Mouse (Mus musculus) embryonic facial prominence, embryonic 14.5 days (tissue): ENCODE measurements around the gene Lrrc4b. TPM values are rescaled to one million over a fixed set of nuclear protein-coding genes. Genes with fewer than 3 reads are reported as not detected.

Experiments
- ATAC-seq: fragments of 200-750 bp; cut with Nextera tagmentation; 2 replicates; pipeline ENCODE4 v1.8.0; 2017; ENCODE audit warnings: low read depth, moderate number of reproducible peaks, moderate TSS enrichment
- DNase-seq: peaks from one replicate; pipeline ENCODE4 v3.0.0-alpha.2; 2015; ENCODE audit warnings: low spot score
- H3K27ac ChIP-seq: fragments of 300-500 bp; sonication (generic); replicated peaks from 2 replicates; pipeline ENCODE4 v1.5.1; 2014; ENCODE audit warnings: low read depth, mild to moderate bottlenecking, low read length, moderate library complexity
- H3K27me3 ChIP-seq: fragments of 300-500 bp; sonication (generic); replicated peaks from 2 replicates; pipeline ENCODE4 v1.6.1; 2014; ENCODE audit warnings: low read length; ENCODE audit not compliant: control insufficient read depth, insufficient read depth
- H3K36me3 ChIP-seq: fragments of 300-500 bp; sonication (generic); 2 replicates; pipeline ENCODE4 v1.6.1; 2014; ENCODE audit warnings: low read length, mixed read lengths; ENCODE audit not compliant: control insufficient read depth, insufficient read depth
- H3K4me1 ChIP-seq: fragments of 300-500 bp; sonication (generic); 2 replicates; pipeline ENCODE4 v1.6.1; 2014; ENCODE audit warnings: antibody characterized with exemption, low read length; ENCODE audit not compliant: control insufficient read depth, insufficient read depth
- H3K4me2 ChIP-seq: fragments of 300-500 bp; sonication (generic); 2 replicates; pipeline ENCODE4 v1.6.1; 2014; ENCODE audit warnings: low read depth, mild to moderate bottlenecking, low read length, moderate library complexity, mixed read lengths
- H3K4me3 ChIP-seq: fragments of 300-500 bp; sonication (generic); 2 replicates; pipeline ENCODE4 v1.5.1; 2014; ENCODE audit warnings: low read depth, mild to moderate bottlenecking, low read length
- H3K9ac ChIP-seq: fragments of 300-500 bp; sonication (generic); 2 replicates; pipeline ENCODE4 v1.6.1; 2014; ENCODE audit warnings: low read depth, mild to moderate bottlenecking, low read length, moderate library complexity, mixed read lengths
- H3K9me3 ChIP-seq: fragments of 300-500 bp; sonication (generic); 2 replicates; pipeline ENCODE4 v1.6.1; 2016; ENCODE audit warnings: low read length; ENCODE audit not compliant: control insufficient read depth
- WGBS: fragments of 180-500 bp; shearing (Covaris S2); extraction: QIAGEN DNeasy Blood & Tissue Kit; methylation state at CpG from one replicate; pipeline ENCODE4 v1.1.7; 2014; 5-methylcytosine and 5-hydroxymethylcytosine counted together
- polyA plus RNA-seq: library from polyadenylated mRNA; unstranded; fragments of >200 nt; fragmentation: Nextera tagmentation; extraction: Ambion mirVana; gene quantifications from 2 replicates; pipeline ENCODE4 v1.2.1, GENCODE M21; 2014

Gene Lrrc4b
- polyA plus RNA-seq, 1 experiment from 2014 or later = 2.1 TPM

DNA sequence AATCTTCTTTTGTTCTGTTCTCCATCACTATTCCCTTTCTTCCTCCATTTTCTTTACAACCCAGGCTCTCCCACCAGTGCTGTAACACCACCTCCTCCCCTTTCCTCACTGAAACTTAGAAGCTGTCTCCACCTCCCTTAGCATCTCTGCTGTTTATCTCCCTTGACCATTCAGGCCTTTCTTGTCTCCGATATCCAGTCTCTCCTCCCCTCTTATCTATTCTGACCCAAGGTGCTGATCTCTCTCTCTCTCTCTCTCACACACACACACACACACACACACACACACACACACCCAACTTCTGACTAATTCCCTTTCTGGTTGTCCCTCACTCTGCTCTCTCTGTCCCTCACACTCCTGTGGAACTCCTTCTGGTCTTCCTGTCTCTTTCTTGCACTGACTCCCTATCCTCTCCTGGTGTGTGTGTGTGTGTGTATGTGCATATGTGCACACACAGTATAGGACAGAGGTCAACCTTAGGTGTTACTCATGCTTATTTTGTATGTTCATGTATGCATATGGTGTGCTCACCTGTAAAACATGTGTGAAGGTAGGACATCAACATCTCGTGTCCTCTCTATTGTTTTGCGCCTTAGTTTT lies 54.1 kb downstream of the Lrrc4b start:
- no peak overlapping the region for H3K4me3 ChIP-seq
- H3K4me1 ChIP-seq = no peaks in the 10 kb centered on the region
- no peaks in the 10 kb centered on the region for H3K36me3 ChIP-seq
- no peak overlapping the region for H3K27ac ChIP-seq
- ATAC-seq = no peak
- H3K27me3 ChIP-seq = peaks cover 24% of the 10 kb centered on the region
- H3K4me2 ChIP-seq = no peak overlapping the region
- WGBS = 74% methylated on average over 3 of the region's 3 CpGs
- H3K9ac ChIP-seq = no peak overlapping the region
- H3K9me3 ChIP-seq = no peaks in the 10 kb centered on the region
- no peak for DNase-seq

DNA sequence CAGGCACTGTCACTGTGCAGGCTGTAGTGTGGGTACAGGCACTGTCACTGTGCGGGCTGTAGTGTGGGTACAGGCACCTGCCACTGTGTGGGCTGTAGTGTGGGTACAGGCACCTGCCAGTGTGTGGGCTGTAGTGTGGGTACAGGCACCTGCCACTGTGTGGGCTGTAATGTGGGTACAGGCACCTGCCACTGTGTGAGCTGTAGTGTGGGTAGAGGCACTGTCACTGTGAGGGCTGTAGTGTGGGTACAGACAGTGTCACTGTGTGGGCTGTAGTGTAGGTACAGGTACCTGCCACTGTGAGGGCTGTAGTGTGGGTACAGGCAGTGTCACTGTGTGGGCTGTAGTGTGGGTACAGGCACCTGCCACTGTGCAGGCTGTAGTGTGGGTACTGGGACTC lies 55.3 kb downstream of the Lrrc4b start:
- Histone ChIP-seq H3K4me1 (no peaks in the 10 kb centered on the region), H3K36me3 (peaks cover 9% of the 10 kb centered on the region; the same call in 1 of the 2 replicates), H3K4me3 (no peak overlapping the region), H3K9me3 (no peaks in the 10 kb centered on the region), H3K27me3 (peaks cover 17% of the 10 kb centered on the region), H3K4me2 (no peak overlapping the region), H3K9ac (no peak overlapping the region), H3K27ac (no peak overlapping the region)
- no peak for ATAC-seq
- WGBS = 100% methylated on average over 1 of the region's 1 CpGs
- DNase-seq = no peak

DNA sequence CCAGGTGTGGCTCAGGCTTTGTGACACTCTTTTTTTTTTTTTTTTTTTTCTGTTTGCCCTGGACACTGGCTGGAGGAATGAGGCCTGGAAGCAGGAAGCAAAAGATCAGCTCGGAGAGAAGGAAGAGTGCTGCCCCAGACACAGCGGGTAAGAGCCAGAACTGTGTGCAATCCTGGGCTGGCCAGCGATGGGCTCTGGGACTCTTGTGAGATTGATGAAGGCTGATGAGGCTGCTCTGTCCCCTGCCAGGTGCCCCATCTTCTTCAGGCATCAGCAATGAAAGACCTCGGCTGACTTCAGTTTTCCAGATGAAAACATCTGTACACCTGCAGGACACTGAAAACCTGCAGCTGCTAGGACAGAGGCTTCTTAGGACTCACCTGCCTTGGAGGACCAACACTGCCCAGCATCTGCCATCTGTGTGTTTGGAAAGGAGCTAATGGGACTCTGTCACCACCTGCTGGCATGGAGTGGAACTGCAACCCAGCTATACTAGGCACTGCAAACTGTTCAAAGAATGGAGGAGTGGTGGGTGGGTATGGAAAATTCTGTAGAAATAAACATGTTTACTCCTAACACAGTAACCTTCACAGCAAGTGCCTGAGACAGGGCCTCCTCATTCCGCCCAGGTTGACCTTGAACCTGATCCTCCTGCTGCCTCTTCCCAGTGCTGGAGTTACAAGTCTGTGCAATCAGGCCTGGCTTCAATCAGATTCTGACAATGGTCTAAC lies 56.2 kb downstream of the Lrrc4b start:
- peak; percentile 68 for DNase-seq
- peak; percentile 66; the same call in 1 of the 2 replicates for ATAC-seq
- H3K4me3 ChIP-seq = no peak overlapping the region
- H3K36me3 ChIP-seq = peaks cover 11% of the 10 kb centered on the region; the same call in 1 of the 2 replicates
- WGBS = 42% methylated on average over 5 of the region's 5 CpGs
- H3K9ac ChIP-seq = no peak overlapping the region
- no peak overlapping the region for H3K27ac ChIP-seq
- H3K9me3 ChIP-seq = no peaks in the 10 kb centered on the region
- peaks cover 12% of the 10 kb centered on the region for H3K27me3 ChIP-seq
- no peak overlapping the region for H3K4me2 ChIP-seq
- H3K4me1 ChIP-seq = no peaks in the 10 kb centered on the region

DNA sequence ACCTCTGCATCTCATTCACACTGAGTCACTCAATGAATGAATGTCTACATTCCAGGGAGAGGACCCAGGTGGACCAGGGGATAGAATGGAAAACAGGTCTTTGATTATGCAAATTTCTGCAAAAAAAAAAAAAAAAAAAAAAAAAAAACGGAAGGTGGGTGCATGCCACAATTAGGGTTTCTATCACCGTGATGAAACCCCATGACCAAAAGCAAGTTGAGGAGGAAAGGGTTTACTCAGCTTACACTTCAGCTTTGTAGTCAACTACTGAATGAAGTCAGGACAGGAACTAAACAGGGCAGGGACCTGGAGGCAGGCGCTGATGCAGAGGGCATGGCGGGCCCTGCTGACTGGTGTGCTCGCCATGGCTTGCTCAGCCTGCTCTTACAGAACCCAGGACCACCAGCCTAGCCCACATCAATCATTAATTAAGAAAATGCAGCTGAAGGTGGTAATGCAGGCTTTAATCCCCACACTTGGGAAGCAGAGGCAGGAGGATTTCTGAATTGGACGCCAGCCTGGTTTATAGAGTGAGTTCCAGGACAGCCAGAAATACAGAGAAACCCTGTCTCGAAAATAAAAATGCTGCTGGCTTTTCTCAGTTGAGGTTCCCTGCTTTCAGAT lies 56.9 kb downstream of the Lrrc4b start:
- H3K4me2 ChIP-seq = no peak overlapping the region
- no peak overlapping the region for H3K4me3 ChIP-seq
- DNase-seq = no peak
- ATAC-seq = no peak
- H3K4me1 ChIP-seq = no peaks in the 10 kb centered on the region
- WGBS = 76% methylated on average over 6 of the region's 7 CpGs
- 0 out of 2 replicates have a peak, but pooled peaks cover 6% of the 10 kb centered on the region for H3K27me3 ChIP-seq
- peaks cover 16% of the 10 kb centered on the region for H3K36me3 ChIP-seq
- H3K27ac ChIP-seq = no peak overlapping the region
- H3K9ac ChIP-seq = no peak overlapping the region
- no peaks in the 10 kb centered on the region for H3K9me3 ChIP-seq

DNA sequence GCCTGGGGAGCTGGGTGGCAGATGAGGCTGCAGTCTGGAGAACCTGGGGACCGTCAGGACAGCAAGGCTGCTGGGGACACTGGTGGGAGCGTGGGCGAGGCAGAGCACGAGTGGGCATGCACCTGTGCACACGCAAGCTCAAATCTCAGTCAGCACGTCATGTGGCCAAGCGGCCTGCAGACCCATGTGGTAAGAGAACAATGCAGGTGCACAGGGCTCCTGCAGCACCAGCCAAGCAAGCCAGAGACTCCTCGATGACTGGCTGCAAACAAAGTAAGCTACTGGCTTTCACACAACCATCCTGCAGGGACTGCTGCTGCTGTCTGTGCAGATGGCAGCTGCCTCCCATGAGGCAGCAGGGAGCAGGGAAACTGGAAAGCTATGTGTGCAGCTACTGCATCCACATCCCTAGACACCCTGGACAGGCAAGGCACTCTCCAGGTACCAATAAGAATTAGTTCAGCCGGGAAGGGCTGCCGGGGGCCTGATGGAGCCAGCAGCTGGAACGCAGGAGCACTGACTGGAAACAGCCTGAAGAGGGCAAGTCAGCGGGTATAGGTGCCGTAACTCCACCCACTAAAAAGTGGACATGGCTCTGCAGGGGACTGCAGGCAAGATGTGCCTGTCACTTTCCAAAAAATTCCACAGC lies 58.2 kb downstream of the Lrrc4b start:
- no peak overlapping the region for H3K9ac ChIP-seq

DNA sequence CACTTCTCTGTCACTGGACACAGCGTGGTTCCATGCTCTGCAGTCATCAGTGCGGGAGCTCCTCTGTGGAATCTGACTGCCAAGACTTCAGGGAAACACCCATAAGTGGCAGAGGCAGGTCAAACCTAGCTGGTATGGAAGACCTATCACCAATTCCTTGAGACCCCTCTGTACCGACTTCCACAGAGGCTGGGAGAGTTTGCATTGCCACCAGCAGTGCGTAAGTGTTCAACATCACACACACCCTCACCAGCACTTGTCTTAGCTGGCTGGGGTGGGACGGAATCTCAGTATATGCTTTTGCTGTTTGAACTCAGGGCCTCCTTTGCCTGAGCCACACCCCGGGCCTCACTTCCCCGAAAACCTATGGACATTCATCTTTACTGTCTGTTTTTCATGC lies 59.1 kb downstream of the Lrrc4b start:
- H3K4me2 ChIP-seq = no peak overlapping the region
- peaks cover 38% of the 10 kb centered on the region for H3K36me3 ChIP-seq
- H3K27ac ChIP-seq = no peak overlapping the region
- no peak overlapping the region for H3K4me3 ChIP-seq
- DNase-seq (no peak), ATAC-seq (no peak)
- no peak overlapping the region for H3K9ac ChIP-seq
- no peaks in the 10 kb centered on the region for H3K9me3 ChIP-seq
- no peaks in the 10 kb centered on the region for H3K27me3 ChIP-seq
- 93% methylated on average over 7 of the region's 7 CpGs for WGBS
- no peaks in the 10 kb centered on the region for H3K4me1 ChIP-seq

More for the DNA sequence above, 58.2 kb downstream of the Lrrc4b start:
- H3K27ac ChIP-seq = no peak overlapping the region
- ATAC-seq (0 out of 2 replicates have a peak, but pooled peaks have one; percentile 6), DNase-seq (no peak)
- H3K36me3 ChIP-seq = peaks cover 29% of the 10 kb centered on the region
- 0 out of 2 replicates have a peak, but pooled peaks cover 4% of the 10 kb centered on the region for H3K27me3 ChIP-seq
- no peaks in the 10 kb centered on the region for H3K9me3 ChIP-seq
- H3K4me3 ChIP-seq = no peak overlapping the region
- no peak overlapping the region for H3K4me2 ChIP-seq
- 61% methylated on average over 13 of the region's 13 CpGs for WGBS
- no peaks in the 10 kb centered on the region for H3K4me1 ChIP-seq

DNA sequence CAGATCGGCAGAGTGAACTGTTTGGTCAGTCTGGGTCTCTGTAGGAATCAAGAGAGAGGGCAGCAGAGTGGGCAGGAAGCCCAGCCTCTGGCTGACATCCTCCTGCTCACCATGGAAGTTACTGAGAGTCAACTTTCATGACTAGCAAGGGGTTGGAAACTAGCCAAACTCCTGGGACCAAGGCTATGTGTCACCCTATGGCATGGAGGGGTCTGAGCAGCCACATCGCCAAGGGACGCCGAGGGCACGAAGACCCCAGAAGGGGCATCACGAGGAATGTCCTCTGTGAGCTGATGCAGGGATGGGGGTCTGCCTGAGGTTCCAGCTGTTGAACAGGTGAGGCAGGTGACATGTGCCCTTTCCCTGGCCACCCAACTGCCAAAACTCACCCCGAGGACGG lies 59.7 kb downstream of the Lrrc4b start:
- 91% methylated on average over 8 of the region's 8 CpGs for WGBS
- peaks cover 44% of the 10 kb centered on the region for H3K36me3 ChIP-seq
- no peak overlapping the region for H3K27ac ChIP-seq

DNA sequence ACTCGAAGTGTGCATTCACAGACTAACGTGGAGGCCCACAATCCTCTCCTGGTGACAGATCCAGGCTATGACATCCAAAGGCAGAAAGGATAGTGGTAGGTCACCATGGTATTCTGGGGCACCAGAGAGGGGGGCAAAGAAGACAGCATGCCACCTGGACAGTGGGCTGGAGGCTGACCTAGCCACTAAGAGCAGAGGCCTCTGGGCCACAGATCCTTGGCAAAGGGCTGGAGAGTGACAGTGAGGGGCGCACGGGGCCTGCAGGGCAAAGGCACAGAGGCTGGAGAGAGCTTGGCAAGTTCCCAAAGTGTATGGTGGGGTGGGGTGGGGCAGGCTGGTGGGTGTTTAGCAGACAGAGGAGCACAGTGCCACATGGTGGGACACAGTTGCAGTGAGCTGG lies 61.5 kb downstream of the Lrrc4b start:
- H3K4me2 ChIP-seq = no peak overlapping the region
- DNase-seq (no peak), ATAC-seq (no peak)
- no peaks in the 10 kb centered on the region for H3K27me3 ChIP-seq
- no peak overlapping the region for H3K4me3 ChIP-seq
- peaks cover 2% of the 10 kb centered on the region for H3K4me1 ChIP-seq
- H3K36me3 ChIP-seq = peaks cover 54% of the 10 kb centered on the region
- 91% methylated on average over 4 of the region's 4 CpGs for WGBS
- H3K9me3 ChIP-seq = no peaks in the 10 kb centered on the region
- no peak overlapping the region for H3K9ac ChIP-seq
- H3K27ac ChIP-seq = no peak overlapping the region

More for the DNA sequence above, 59.7 kb downstream of the Lrrc4b start:
- no peak for DNase-seq
- no peaks in the 10 kb centered on the region for H3K4me1 ChIP-seq
- no peaks in the 10 kb centered on the region for H3K9me3 ChIP-seq
- no peak overlapping the region for H3K9ac ChIP-seq
- no peak overlapping the region for H3K4me3 ChIP-seq
- no peak overlapping the region for H3K4me2 ChIP-seq
- no peaks in the 10 kb centered on the region for H3K27me3 ChIP-seq
- no peak for ATAC-seq
